Mouse (Mus musculus) layer of hippocampus, postnatal 14 days (tissue): ENCODE measurements at regions not wholly inside any gene's neighbourhood (a gene's known extent, or its start where the extent isn't known, plus 50 kb on each side); places are given as distances from the start of the nearest gene placed in this dataset.

Experiments used
- DNase-seq, 2 experiments: peaks; one replicate each; pipeline ENCODE4 v3.0.0; 2021 to 2022; ENCODE audit warnings: low spot score in 2 of 2, mixed read lengths in 1 of 2

- no peak for DNase-seq
Observed at GRCm38 (mm10) chr10:122386748-122387147, 61.6 kb upstream of the Avpr1a start.

DNA sequence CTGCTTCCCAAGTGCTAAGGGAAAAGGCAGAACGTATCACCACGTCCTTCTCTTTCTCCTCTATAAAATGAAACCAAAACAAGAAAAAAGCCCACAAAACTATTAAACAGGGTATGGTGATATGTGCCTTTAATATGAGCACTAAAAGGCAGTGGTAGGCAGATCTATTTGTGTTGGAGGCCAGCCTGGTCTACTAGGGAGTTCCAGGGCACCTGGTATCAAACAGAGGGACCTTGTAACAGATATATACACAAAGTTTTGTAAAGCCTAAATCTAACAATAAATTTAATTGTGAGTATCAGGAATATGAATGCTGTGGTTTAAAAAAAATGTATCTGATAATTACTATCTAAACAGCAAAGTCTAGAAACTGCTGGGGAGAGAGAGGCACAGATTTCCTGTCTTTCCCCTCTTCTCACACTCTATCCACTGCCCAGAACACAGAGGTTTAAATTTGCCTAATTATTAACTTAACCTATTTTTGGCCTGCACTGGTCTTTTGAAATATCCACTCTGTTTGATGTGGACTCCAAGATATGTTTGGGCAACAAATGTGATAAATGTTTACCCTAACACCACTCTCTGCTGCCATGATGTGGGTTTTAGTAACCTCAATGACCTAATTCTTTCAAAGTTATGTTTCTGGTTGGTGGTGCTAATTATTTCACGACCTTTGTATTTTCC is 68.5 kb upstream of the Avpr1a start:
- no peak for DNase-seq

GRCm38 (mm10) chr10:122343291-122343690 is 105.0 kb upstream of the Avpr1a start:
- no peak for DNase-seq

DNA sequence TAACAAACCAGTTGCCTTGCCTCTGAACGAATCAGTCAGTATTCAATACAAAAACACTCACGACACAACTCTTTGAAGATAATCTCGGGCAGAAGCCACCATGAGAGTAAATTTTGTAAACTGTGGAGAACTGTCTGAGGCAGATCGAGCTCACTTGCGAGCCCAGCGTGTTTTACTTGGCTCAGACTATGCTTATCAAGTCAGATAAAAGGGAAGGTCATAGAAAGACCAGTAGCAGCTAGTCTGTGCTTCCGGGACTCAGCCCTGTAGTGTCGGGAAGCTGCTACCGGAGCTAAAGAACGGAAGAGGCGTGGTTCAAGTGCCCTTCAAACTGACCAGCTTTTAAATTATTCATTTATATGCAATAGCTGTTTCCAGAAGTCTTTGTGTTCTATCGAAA is 105.9 kb upstream of the Avpr1a start:
- no peak for DNase-seq

DNA sequence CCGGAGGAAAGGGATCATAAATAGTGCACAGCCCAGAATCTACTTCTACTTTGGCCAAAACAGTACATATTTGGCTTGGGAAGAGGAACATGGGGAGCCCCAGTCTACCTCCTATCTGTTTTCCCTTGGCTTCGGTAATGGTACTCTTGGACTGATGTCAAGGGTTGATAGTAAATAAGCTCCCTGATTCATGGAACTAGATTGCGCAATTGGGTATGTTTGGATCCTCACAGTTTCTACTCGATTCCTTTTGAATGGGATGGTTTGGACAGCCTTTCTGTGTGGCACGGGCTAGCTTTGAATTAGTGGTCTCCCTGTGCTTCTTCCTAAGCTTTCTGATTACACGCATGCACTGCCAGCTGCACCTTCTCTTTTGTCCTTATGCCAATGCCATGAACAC is 121.4 kb upstream of the Avpr1a start:
- peak in 1 of 2 experiments; percentile 18 for DNase-seq

GRCm38 (mm10) chr10:122318886-122319285 is 129.4 kb upstream of the Avpr1a start:
- DNase-seq = peak; percentile 22 to 26

DNA sequence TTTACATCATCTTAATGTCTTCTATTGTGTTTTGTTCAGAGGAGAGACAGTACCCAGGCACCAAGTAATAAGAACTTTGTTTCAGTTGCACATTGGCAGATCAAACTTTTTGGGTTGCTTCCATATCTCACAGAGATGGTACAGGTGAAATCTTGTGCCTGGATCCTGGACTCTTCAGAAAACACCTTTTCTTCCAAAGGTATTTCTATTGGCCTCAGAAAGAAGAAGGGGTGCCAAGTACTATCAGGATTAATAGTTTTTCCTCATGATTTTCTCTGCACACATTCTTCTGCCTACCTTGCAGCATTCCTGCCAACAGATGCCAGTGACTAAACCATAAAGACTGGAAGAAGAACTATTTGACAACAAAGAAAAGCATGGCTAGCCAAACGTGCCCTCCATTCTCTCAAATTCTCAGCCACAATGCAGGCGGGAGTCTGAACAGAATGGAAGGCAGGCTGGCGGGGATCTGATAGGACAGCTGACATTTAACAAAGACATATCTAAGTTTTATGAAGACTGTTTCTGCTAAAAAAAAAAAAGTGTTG is 137.6 kb upstream of the Avpr1a start:
- no peak for DNase-seq

- DNase-seq = no peak
Observed at GRCm38 (mm10) chr10:122308691-122309090, 139.6 kb upstream of the Avpr1a start.

DNA sequence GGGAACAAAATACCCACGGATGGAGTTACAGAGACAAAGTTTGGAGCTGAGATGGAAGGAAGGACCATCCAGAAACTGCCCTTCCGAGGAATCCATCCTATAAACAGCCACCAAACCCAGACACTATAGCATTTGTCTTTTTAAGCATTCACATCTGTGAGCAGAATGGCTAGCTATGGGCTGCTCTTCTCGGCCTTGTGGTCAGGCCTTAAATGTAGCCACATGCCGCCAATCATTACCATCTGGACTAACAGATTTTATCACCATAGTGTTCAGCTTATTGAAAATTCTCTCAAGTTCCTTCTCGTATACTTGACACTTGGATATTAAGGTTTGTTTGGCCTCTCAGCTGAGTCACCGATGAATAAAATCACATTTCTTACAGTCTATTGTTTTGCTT is 146.0 kb upstream of the Avpr1a start:
- no peak for DNase-seq

- DNase-seq = peak in 1 of 2 experiments; percentile 52
Observed at GRCm38 (mm10) chr10:122295921-122296425, 152.3 kb upstream of the Avpr1a start.

GRCm38 (mm10) chr10:122291611-122292010 is 156.7 kb upstream of the Avpr1a start:
- DNase-seq = no peak

DNA sequence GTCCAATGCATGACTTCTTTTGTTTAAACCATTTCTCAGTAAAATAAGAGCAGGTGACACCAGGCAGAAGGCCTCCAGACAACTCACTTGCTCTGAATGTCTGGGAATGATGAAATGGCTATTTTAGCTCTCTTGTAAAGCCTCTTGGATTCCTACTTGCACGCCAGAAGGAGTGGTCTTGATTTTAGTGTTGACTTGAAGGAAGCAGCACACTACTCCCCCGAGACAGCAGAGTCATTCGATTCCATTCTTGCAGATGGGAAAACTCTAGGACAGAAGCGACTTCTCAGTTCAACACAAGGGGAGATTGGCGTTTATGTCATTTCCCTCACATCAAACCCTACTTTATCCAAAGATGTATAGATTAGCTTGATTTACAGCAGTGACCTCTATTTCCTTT is 157.2 kb upstream of the Avpr1a start:
- DNase-seq = no peak

DNA sequence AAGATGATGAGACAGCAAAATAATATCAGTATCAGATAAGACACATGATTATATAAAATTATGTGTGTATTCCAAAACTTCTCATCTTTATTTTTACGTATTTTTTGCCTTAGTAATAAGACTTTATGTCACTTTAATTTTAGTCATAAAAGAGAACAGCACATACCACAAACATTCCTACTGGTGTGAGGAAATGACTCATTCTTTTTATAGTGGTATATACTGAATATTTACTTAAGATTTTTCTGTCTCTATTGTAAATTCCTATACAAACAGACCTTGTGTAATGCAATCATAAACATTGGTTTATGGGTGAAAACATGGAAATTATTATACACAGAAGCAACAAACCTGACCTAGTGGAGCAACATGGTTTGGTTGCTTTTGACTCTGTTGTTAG is 173.4 kb upstream of the Avpr1a start:
- DNase-seq = no peak

DNA sequence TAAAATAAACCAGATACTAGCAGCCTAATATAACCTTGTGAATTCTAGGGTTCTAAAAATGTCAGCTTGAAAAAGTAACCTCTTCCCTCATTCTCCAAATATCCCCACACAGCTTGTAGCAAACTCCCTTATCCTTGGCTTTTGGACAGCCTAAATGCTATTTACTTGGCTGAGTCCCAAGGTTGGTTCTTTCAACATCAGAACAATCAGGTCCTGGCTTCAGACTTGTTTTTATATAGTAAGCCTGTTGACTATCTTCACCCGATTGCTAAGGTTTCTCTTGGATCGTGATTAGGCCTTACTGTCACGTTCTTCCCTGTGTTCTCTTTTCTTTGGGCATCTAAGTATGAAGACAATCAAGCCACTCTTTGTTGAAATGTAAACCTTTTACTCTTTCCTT is 174.1 kb upstream of the Avpr1a start:
- DNase-seq = peak in 1 of 2 experiments; percentile 6

GRCm38 (mm10) chr10:122264070-122264469 is 166.9 kb upstream of the Rxylt1 start:
- no peak for DNase-seq

- DNase-seq = no peak
Observed at GRCm38 (mm10) chr10:122259354-122259753, 162.2 kb upstream of the Rxylt1 start.

DNA sequence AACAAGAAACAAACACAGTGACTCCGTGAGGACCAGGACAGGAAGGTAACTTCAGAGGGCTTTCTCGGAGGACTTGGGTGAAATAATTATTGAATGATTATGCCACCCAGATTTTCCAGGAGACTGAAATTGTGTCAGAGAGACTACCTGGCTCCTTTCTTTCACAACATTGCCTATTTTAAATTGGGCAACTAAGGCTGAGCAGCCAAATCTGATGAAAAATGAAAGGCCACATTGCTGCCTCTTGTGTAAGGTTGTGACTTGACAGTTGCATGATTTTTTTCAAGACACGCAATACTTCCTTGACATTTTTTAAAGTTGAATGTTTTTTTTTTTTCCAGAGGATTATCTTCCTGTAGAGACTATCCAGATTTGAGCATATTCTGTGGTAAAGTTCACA is 161.5 kb upstream of the Rxylt1 start:
- no peak for DNase-seq

GRCm38 (mm10) chr10:122231818-122232217 is 134.6 kb upstream of the Rxylt1 start:
- DNase-seq = no peak

DNA sequence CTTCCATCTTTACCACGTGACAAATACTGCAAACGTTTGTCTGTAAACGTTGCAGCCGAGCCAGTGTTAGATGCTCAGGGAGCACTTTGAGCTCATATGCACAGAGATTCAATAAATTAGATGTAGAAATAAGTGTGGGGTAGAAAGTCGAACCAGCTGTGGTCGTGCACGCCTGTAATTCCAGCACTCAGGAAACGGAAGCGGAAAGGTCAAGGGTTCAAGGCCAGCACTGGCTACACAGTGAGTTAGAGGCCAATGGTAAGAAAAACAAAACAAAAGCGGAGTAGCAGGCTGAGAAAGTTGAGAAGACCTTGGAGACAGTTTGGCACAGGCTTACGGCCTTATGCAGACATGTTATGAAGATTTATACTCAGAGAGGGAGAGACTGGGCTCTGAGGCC is 133.6 kb upstream of the Rxylt1 start:
- DNase-seq = no peak

GRCm38 (mm10) chr10:122225679-122226078 is 128.5 kb upstream of the Rxylt1 start:
- DNase-seq = no peak

DNA sequence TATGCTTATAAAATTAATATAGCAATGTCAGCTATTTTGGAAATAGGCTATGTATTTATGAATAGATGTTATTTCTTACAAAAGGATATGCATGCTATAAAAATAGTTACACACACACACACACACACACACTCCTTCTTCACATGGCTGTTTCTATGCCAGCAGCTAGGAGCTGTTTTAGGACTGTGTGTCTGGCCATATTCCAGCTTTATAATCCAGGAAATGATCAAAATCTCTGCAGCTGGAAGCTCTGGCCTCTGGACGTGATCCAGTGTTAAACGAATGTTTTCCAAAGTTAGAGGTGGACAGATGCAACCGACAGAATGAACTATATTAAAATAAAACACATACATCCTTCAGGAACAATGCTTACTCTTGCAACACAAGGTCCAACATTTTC is 125.9 kb upstream of the Rxylt1 start:
- no peak for DNase-seq

GRCm38 (mm10) chr10:122217594-122217993 is 120.4 kb upstream of the Rxylt1 start:
- DNase-seq = no peak

DNA sequence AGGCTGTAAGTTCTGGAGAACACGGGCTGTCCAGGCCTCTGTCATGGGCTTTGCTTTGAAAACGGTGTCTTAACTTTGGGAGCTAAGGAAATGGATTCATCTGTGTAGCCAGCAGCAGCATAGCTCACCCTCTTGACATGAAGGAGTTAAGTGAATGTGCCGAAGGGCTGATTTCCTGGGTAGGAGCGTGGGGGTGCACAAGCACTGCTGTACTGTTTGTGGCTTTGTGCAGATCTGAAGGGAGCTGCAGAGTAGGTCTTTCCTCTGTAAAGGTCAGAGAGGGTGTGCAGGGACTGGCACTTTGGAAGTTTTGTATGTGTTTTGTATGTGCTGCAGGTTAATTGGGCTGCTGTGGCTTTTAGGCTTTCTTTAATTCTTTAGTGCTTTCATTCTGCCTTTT is 102.6 kb upstream of the Rxylt1 start:
- no peak for DNase-seq
